ENCODE assay signal across 14 mouse cellular contexts in genomic region chrX:169053907-169054476, GRCm38 (mm10).
DNase-seq lines count a peak whose midpoint lies in the region; ATAC-seq lines count a peak whose summit lies in the region.
"Had no signal": no experiment of that assay in that cellular context is flagged by ENCODE, and none has a peak within 500 bp of the region (broad histone marks: within the 10 kb centered on the region; RNA-seq: fewer than 3 reads in every experiment).

No protein-coding gene starts in this region.

- H3K9me3 ChIP-seq in midbrain, embryonic 15.5 days, result no peaks in the 10 kb centered on the region
- H3K9me3 ChIP-seq: neural tube, embryonic 12.5 days had no signal

- H3K4me3 ChIP-seq in midbrain, embryonic 15.5 days, result no peak overlapping the region
- H3K4me3 ChIP-seq: neural tube, embryonic 12.5 days had no signal

- H3K4me2 ChIP-seq in midbrain, embryonic 15.5 days, result no peak overlapping the region
- H3K4me2 ChIP-seq: neural tube, embryonic 12.5 days had no signal

- no peaks in the 10 kb centered on the region for H3K36me3 ChIP-seq in midbrain, embryonic 15.5 days (replicated peaks)
- H3K36me3 ChIP-seq: neural tube, embryonic 12.5 days had no signal

- DNase-seq in gastrocnemius, adult 18-20 months (ENCODE audit: low spot score), result peak; percentile 7
- no peak for DNase-seq in gastrocnemius, postnatal 4 days (ENCODE audit: low spot score in 2 of 2)
- peak; percentile 23 for DNase-seq in thymus, postnatal 0 days (ENCODE audit: low spot score)
- DNase-seq in thymus, postnatal 36 days, result no peak
- DNase-seq in heart, postnatal 4 days, result peak; percentile 14
- peak; percentile 18 for DNase-seq in yolk sac, embryonic 10.5 days (ENCODE audit: low spot score)
- no peak for DNase-seq in layer of hippocampus, adult 8-10 months (ENCODE audit: low spot score in 2 of 2)
- DNase-seq: adrenal gland, adult 8-10 months; cerebellum, postnatal 36 days; lung, adult 2 months had no signal

- H3K27me3 ChIP-seq in midbrain, embryonic 15.5 days (replicated peaks), result 0 out of 2 replicates have a peak, but pooled peaks cover 5% of the 10 kb centered on the region
- H3K27me3 ChIP-seq: neural tube, embryonic 12.5 days had no signal

- H3K4me1 ChIP-seq in midbrain, embryonic 15.5 days, result no peaks in the 10 kb centered on the region
- H3K4me1 ChIP-seq: neural tube, embryonic 12.5 days had no signal

- ATAC-seq in midbrain, embryonic 15.5 days (replicated peaks), result no peak
- ATAC-seq: CD4-positive, CD25-positive, alpha-beta regulatory T cell, adult 4 months; forebrain, embryonic 16.5 days had no signal

- H3K9ac ChIP-seq in midbrain, embryonic 15.5 days, result no peak overlapping the region
- H3K9ac ChIP-seq: neural tube, embryonic 12.5 days had no signal

- 59% methylated on average over 5 of the region's 5 CpGs for WGBS in midbrain, embryonic 15.5 days

- H3K27ac ChIP-seq in midbrain, embryonic 15.5 days, result no peak overlapping the region
- H3K27ac ChIP-seq: neural tube, embryonic 12.5 days had no signal

Comparison
In these comparisons a context has a peak if more than half of its experiments do, and no peak if none do; other contexts are left out.
1. DNase-seq: peak in gastrocnemius, adult 18-20 months (single experiment), thymus, postnatal 0 days (single experiment), heart, postnatal 4 days (single experiment) and yolk sac, embryonic 10.5 days (single experiment); none in gastrocnemius, postnatal 4 days (0 of 2), thymus, postnatal 36 days (0 of 2) and layer of hippocampus, adult 8-10 months (0 of 2).